33 mouse cellular contexts compared by ENCODE assay signal in the genomic region with DNA sequence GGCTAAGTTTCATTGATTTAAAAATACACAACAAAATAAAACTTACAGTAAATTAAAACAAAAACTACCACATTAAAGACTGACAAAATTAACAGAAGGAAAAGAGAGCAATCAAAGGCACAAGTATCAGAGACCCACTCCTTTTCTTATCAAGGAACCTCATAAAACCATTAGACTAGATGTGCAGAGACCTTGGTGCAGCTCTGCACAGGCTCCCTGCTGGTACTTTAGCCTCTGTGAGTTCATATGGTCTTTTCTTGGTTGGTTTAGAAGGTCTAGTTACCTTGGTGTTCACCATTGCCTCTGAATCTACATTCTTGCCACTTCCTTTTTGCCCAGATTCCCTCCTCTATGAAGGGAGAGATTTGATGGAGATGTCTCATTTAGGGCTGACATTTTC.
"Had no signal": no experiment of that assay in that cellular context is flagged by ENCODE, and none has a peak within 500 bp of the region (broad histone marks: within the 10 kb centered on the region; RNA-seq: fewer than 3 reads in every experiment).

No protein-coding gene starts in this region.

- H3K9me3 ChIP-seq: heart, embryonic 10.5 days; heart, embryonic 12.5 days; heart, embryonic 13.5 days; heart, embryonic 15.5 days; hindbrain, embryonic 10.5 days; hindbrain, embryonic 12.5 days; hindbrain, embryonic 13.5 days; hindbrain, embryonic 15.5 days; kidney, embryonic 15.5 days had no signal

- DNase-seq: heart, postnatal 10 days; heart, postnatal 14 days; heart, postnatal 36 days; heart, postnatal 4 days; kidney, adult 11 months; kidney, adult 18-20 months; kidney, adult 2 months; kidney, adult 8-10 months; kidney, adult 9 months; kidney, postnatal 10 days; kidney, postnatal 14 days; kidney, postnatal 25 days; kidney, postnatal 36 days; kidney, postnatal 4 days; layer of hippocampus, adult 9-11 months; layer of hippocampus, postnatal 36 days had no signal

- H3K4me1 ChIP-seq: heart, embryonic 10.5 days; heart, embryonic 12.5 days; heart, embryonic 13.5 days; heart, embryonic 15.5 days; hindbrain, embryonic 10.5 days; hindbrain, embryonic 12.5 days; hindbrain, embryonic 13.5 days; hindbrain, embryonic 15.5 days; kidney, embryonic 15.5 days had no signal

- H3K27me3 ChIP-seq: heart, embryonic 12.5 days; heart, embryonic 13.5 days; heart, embryonic 15.5 days; hindbrain, embryonic 12.5 days; hindbrain, embryonic 13.5 days; hindbrain, embryonic 15.5 days; kidney, embryonic 15.5 days had no signal

- H3K4me3 ChIP-seq: heart, embryonic 10.5 days; heart, embryonic 12.5 days; heart, embryonic 13.5 days; heart, embryonic 15.5 days; hindbrain, embryonic 10.5 days; hindbrain, embryonic 12.5 days; hindbrain, embryonic 13.5 days; hindbrain, embryonic 15.5 days; kidney, embryonic 15.5 days; layer of hippocampus, adult 2 months; left cerebral cortex, adult 2 months had no signal

- ATAC-seq: hindbrain, embryonic 16.5 days; hindbrain, postnatal 0 days; inflammation-experienced regulatory T-cells, adult 6 months had no signal

- H3K9ac ChIP-seq: heart, embryonic 12.5 days; heart, embryonic 13.5 days; heart, embryonic 15.5 days; hindbrain, embryonic 12.5 days; hindbrain, embryonic 13.5 days; hindbrain, embryonic 14.5 days; hindbrain, embryonic 15.5 days; kidney, embryonic 15.5 days had no signal

- H3K36me3 ChIP-seq: heart, embryonic 10.5 days; heart, embryonic 12.5 days; heart, embryonic 13.5 days; heart, embryonic 15.5 days; hindbrain, embryonic 10.5 days; hindbrain, embryonic 12.5 days; hindbrain, embryonic 13.5 days; hindbrain, embryonic 15.5 days; kidney, embryonic 15.5 days had no signal

- H3K4me2 ChIP-seq: heart, embryonic 11.5 days; heart, embryonic 12.5 days; heart, embryonic 13.5 days; heart, embryonic 15.5 days; hindbrain, embryonic 12.5 days; hindbrain, embryonic 13.5 days; hindbrain, embryonic 14.5 days; hindbrain, embryonic 15.5 days; kidney, embryonic 15.5 days had no signal

- H3K27ac ChIP-seq: heart, embryonic 10.5 days; heart, embryonic 13.5 days; heart, embryonic 15.5 days; hindbrain, embryonic 10.5 days; hindbrain, embryonic 12.5 days; hindbrain, embryonic 13.5 days; hindbrain, embryonic 14.5 days; hindbrain, embryonic 15.5 days; hindbrain, postnatal 0 days; kidney, embryonic 15.5 days; kidney, postnatal 0 days; layer of hippocampus, adult 2 months; left cerebral cortex, adult 2 months had no signal
